Mouse (Mus musculus) liver, embryonic 14.5 days (tissue): ENCODE measurements around the gene Pdxp.

Experiments
- CTCF ChIP-seq: IDR thresholded peaks from 2 replicates; pipeline ENCODE4 v1.5.1; 2016; ENCODE audit warnings: antibody characterized with exemption, low read depth, control low read depth
- EP300 ChIP-seq: IDR thresholded peaks from 2 replicates; pipeline ENCODE4 v1.6.1; 2016; ENCODE audit warnings: antibody characterized with exemption, low read depth

- TF ChIP-seq CTCF (no peak), EP300 (no peak)
These were observed 4.7 kb upstream of the Pdxp start for GRCm38 (mm10) chr15:78908982-78909381.
